Mouse (Mus musculus) lung, postnatal 0 days (tissue): ENCODE measurements around the gene Gucy2c.

ENCODE experiments used
- CTCF ChIP-seq: IDR thresholded peaks from 2 replicates; pipeline ENCODE4 v1.5.1; 2016; ENCODE audit warnings: antibody characterized with exemption, mild to moderate bottlenecking
- EP300 ChIP-seq: IDR thresholded peaks from 2 replicates; pipeline ENCODE4 v1.6.1; 2016; ENCODE audit warnings: antibody characterized with exemption, mild to moderate bottlenecking, control low read depth

DNA sequence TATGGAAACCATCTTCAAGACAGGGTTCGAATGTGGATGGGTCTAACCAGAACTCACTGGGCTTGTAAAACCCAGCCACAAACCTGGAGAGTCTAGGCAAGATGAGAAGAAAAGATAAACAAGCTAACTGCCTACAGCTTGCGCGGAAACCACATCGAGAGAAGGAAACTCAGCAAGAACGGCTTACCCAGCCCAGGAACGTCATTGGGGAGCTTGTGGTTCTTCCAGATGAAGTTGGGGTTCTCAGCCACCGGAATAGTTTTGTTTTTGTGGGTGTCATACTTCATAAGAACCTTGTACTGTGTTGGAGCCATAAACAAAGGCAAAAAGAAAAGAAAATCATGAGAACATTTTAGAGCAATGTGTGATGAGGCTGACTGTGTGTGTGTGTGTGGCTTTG is 37.8 kb downstream of the Gucy2c start:
- TF ChIP-seq CTCF (no peak), EP300 (no peak)
